Mouse (Mus musculus) kidney, adult 9 months (tissue): Measurements from ENCODE around the gene Zranb3.
"Not testable (repeated sequence)": the region's sequence is repeated elsewhere in the genome, so short reads cannot be mapped to it uniquely, and the experiment has no call there.

Experiments used
- DNase-seq: peaks from one replicate; pipeline ENCODE4 v3.0.0; 2022

Gene Zranb3

GRCm38 (mm10) chr1:128102641-128103461 lies at the start of gene Zranb3, which contains the start of gene R3hdm1:
Zranb3 (minus strand) TSS chr1:128103047.
R3hdm1 (plus strand) TSS chr1:128103301.
- DNase-seq: peak; percentile 100

GRCm38 (mm10) chr1:128141737-128142136 lies 38.9 kb upstream of the Zranb3 start:
- DNase-seq: no peak

GRCm38 (mm10) chr1:128141039-128141438 lies 38.2 kb upstream of the Zranb3 start:
- DNase-seq: peak; percentile 27

GRCm38 (mm10) chr1:128136222-128136621 lies 33.4 kb upstream of the Zranb3 start:
- not testable (repeated sequence) for DNase-seq

- DNase-seq: no peak
These were observed 18.2 kb upstream of the Zranb3 start for GRCm38 (mm10) chr1:128120913-128121627.

- DNase-seq: no peak
These were observed 757 bp upstream of the Zranb3 start for GRCm38 (mm10) chr1:128103520-128104088.

- DNase-seq: no peak
These were observed 601 bp downstream of the Zranb3 start for GRCm38 (mm10) chr1:128102251-128102640.

- DNase-seq: no peak
These were observed 4.5 kb downstream of the Zranb3 start for GRCm38 (mm10) chr1:128098309-128098708.

- no peak for DNase-seq
These were observed 8.2 kb downstream of the Zranb3 start for GRCm38 (mm10) chr1:128094686-128095085.

- DNase-seq: peak; percentile 38
These were observed 20.0 kb downstream of the Zranb3 start for GRCm38 (mm10) chr1:128082800-128083199.

GRCm38 (mm10) chr1:128081873-128082272 lies 21.0 kb downstream of the Zranb3 start:
- DNase-seq: no peak

- no peak for DNase-seq
These were observed 21.7 kb downstream of the Zranb3 start for GRCm38 (mm10) chr1:128080936-128081696.

GRCm38 (mm10) chr1:128078646-128079045 lies 24.2 kb downstream of the Zranb3 start:
- DNase-seq: no peak

- DNase-seq: no peak
These were observed 25.1 kb downstream of the Zranb3 start for GRCm38 (mm10) chr1:128077788-128078187.

GRCm38 (mm10) chr1:128076791-128077479 lies 25.9 kb downstream of the Zranb3 start:
- no peak for DNase-seq

GRCm38 (mm10) chr1:128073051-128073450 lies 29.8 kb downstream of the Zranb3 start:
- DNase-seq: no peak

GRCm38 (mm10) chr1:128070003-128070402 lies 32.8 kb downstream of the Zranb3 start:
- DNase-seq: no peak

- no peak for DNase-seq
These were observed 33.9 kb downstream of the Zranb3 start for GRCm38 (mm10) chr1:128068945-128069397.

- no peak for DNase-seq
These were observed 38.1 kb downstream of the Zranb3 start for GRCm38 (mm10) chr1:128064716-128065115.

- DNase-seq: no peak
These were observed 40.7 kb downstream of the Zranb3 start for GRCm38 (mm10) chr1:128062167-128062566.

- DNase-seq: no peak
These were observed 41.4 kb downstream of the Zranb3 start for GRCm38 (mm10) chr1:128061401-128061800.
